Mouse (Mus musculus) right cerebral cortex, postnatal 36 days (tissue): ENCODE results near the gene Rptor.
A peak's percentile ranks its signal among the peaks of the same experiment; 100 is the strongest.

Source experiments
- DNase-seq, 2 experiments: peaks; one replicate each; pipeline ENCODE4 v3.0.0; 2022; ENCODE audit warnings: low spot score in 2 of 2, mixed read lengths in 1 of 2

Gene Rptor

GRCm38 (mm10) chr11:119735152-119735551 lies 132.4 kb downstream of the Rptor start:
- no peak for DNase-seq

- DNase-seq, result peak; percentile 13 to 36
These were observed 136.5 kb downstream of the Rptor start for GRCm38 (mm10) chr11:119738990-119739846.

- DNase-seq, result no peak
These were observed 138.7 kb downstream of the Rptor start for GRCm38 (mm10) chr11:119741401-119741800.

GRCm38 (mm10) chr11:119744436-119744835 lies 141.7 kb downstream of the Rptor start:
- DNase-seq, result no peak

GRCm38 (mm10) chr11:119745333-119745732 lies 142.6 kb downstream of the Rptor start:
- DNase-seq, result no peak

- DNase-seq, result no peak
These were observed 151.8 kb downstream of the Rptor start for GRCm38 (mm10) chr11:119754459-119754858.

GRCm38 (mm10) chr11:119758214-119758613 lies 155.5 kb downstream of the Rptor start:
- DNase-seq, result no peak

GRCm38 (mm10) chr11:119758705-119759327 lies 156.1 kb downstream of the Rptor start:
- DNase-seq, result no peak

- DNase-seq, result no peak
These were observed 160.2 kb downstream of the Rptor start for GRCm38 (mm10) chr11:119762911-119763310.

- DNase-seq, result no peak
These were observed 163.3 kb downstream of the Rptor start for GRCm38 (mm10) chr11:119766023-119766422.

- no peak for DNase-seq
These were observed 164.2 kb downstream of the Rptor start for GRCm38 (mm10) chr11:119766782-119767459.

GRCm38 (mm10) chr11:119767525-119767924 lies 164.8 kb downstream of the Rptor start:
- no peak for DNase-seq

- no peak for DNase-seq
These were observed 165.8 kb downstream of the Rptor start for GRCm38 (mm10) chr11:119768511-119768910.

- DNase-seq, result no peak
These were observed 167.0 kb downstream of the Rptor start for GRCm38 (mm10) chr11:119769666-119770065.

- DNase-seq, result no peak
These were observed 168.3 kb downstream of the Rptor start for GRCm38 (mm10) chr11:119770985-119771384.

GRCm38 (mm10) chr11:119772896-119773295 lies 170.2 kb downstream of the Rptor start:
- DNase-seq, result no peak

GRCm38 (mm10) chr11:119775076-119775760 lies 172.5 kb downstream of the Rptor start:
- DNase-seq, result no peak

GRCm38 (mm10) chr11:119777236-119777635 lies 174.5 kb downstream of the Rptor start:
- no peak for DNase-seq

GRCm38 (mm10) chr11:119777872-119778271 lies 175.2 kb downstream of the Rptor start:
- DNase-seq, result no peak

GRCm38 (mm10) chr11:119780290-119780689 lies 177.6 kb downstream of the Rptor start:
- no peak for DNase-seq

- DNase-seq, result no peak
These were observed 178.5 kb downstream of the Rptor start for GRCm38 (mm10) chr11:119781165-119781564.

GRCm38 (mm10) chr11:119781726-119782125 lies 179.0 kb downstream of the Rptor start:
- no peak for DNase-seq
